Mouse (Mus musculus): ENCODE results near the gene Npas3.

Npas3 gene

GRCm38 (mm10) chr12:53409711-53410110, 161.2 kb downstream of the Npas3 start:
- no peak for DNase-seq (ENCODE audit: extremely low spot score, low spot score)

DNA sequence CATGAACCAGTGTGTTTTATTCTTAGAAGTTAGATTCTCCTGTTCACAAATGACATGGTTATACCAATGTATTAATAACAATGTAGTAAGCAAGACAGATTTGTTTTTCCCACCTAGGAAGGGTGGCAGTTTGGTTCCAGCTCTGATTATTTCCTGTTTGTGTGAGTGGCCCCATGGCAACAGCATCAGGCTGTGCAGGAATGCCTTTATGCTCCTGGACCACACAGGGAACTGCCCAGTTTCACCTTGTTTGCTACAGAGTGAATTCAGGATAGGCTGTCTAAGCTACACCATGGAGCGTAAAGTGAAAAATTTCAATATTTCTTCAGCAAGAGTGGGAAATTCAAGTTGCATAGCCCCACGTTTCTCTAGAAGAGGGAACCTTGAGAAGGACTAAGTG, 162.2 kb downstream of the Npas3 start:
- DNase-seq (ENCODE audit: extremely low spot score, low spot score) = no peak

DNA sequence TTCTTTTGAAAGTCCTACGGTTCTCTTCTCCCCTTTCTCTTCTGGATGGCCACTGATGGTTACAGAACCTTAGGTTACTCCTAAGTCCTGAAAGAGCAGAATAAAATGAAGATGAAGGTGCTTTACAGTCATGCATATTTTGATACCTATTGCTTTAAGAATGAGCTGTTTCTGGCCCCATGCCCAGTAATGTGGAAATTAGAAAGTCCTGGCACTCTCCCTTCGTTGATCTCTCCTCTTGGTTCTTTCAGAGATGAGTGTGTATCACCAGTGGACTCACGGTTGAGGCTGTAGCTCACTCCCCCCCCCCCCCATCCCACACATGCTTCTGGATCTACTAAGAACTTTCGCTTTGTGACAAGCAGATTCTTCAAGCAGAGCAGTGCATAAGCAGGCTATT, 167.6 kb downstream of the Npas3 start:
- DNase-seq (ENCODE audit: extremely low spot score, low spot score) = no peak

DNA sequence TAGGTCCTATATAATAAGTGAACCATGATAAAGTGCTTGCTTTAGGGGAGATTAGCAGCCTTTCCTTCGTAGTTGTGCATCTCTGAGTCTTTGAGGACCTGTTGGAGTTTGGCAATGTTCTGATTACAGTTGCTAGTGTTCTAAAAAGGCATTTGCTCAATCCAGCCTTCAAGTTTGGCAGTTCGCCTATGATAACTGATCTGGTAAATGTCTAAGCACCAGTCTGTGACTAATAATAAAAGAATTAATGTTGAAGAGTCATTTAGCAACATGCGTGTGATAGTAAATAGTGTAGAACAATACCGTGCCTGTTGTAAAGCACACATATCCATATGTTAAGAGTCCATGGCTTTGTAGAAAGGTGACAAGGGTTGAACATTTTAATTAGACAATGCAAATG, 173.2 kb downstream of the Npas3 start:
- DNase-seq (ENCODE audit: extremely low spot score, low spot score) = no peak

DNA sequence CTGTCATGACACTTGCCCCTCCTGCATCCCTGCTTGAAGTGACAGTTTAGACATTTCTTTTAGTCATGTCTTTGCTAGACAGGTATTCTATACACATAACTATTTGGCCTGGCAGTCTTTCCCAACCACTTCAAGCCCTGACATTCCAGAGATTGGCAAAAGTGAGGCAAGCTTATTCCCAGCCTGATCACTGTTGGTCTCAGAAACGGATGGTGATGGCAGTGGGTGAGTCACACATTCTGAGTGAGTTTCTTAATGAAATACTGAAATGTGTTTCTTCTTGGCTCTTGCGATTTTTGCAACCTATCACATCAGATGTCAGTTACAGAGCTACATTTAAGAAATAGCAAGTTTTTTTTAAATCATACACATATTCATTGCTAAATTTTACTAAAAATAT, 175.2 kb downstream of the Npas3 start:
- no peak for DNase-seq (ENCODE audit: extremely low spot score, low spot score)

- no peak for DNase-seq (ENCODE audit: extremely low spot score, low spot score)
Measured at GRCm38 (mm10) chr12:53426006-53426405, 177.5 kb downstream of the Npas3 start.

DNA sequence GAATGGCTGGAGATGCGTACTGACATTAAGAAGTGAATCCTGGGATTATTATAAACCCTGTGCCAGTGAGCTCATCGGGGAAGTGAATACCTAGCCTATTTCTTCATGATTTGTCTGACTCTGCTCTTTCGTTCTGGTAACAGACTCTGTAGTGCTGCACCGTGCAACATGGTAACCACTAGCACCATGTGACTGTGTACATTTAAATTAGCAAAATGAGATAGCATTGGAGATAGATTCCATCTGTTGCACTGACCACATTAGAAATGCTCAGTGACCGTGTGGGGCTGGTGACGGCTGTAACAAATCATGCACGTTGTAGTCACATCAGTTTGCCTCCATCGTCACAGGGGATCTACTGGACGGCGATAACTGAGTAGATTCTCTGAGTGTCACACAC, 178.7 kb downstream of the Npas3 start:
- DNase-seq (ENCODE audit: extremely low spot score, low spot score) = no peak

GRCm38 (mm10) chr12:53442029-53442428, 193.6 kb downstream of the Npas3 start:
- DNase-seq (ENCODE audit: extremely low spot score, low spot score) = no peak

DNA sequence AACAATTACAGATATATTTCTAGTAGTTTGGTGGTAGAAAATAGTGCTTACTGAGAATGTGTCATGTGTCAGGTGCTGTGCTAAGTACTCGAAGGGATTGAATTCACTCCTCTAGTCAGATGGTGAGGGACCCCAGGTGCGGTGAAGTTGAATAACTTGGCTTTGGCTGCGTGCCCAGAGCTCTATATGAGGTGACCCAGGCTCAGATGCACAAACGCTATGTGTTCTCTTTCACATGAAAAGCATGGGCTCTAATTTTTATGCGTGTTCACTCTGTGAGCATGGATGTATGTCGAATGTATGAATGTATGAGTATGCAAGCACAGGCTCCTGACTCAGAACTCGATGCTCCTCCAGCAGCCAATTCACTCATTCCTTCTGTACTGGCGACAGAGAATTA, 199.0 kb downstream of the Npas3 start:
- no peak for DNase-seq (ENCODE audit: extremely low spot score, low spot score)

- DNase-seq (ENCODE audit: extremely low spot score, low spot score) = no peak
Measured at GRCm38 (mm10) chr12:53448040-53448439, 199.6 kb downstream of the Npas3 start.

- no peak for DNase-seq (ENCODE audit: extremely low spot score, low spot score)
Measured at GRCm38 (mm10) chr12:53467549-53467948, 219.1 kb downstream of the Npas3 start.

GRCm38 (mm10) chr12:53474486-53474885, 226.0 kb downstream of the Npas3 start:
- no peak for DNase-seq (ENCODE audit: extremely low spot score, low spot score)

GRCm38 (mm10) chr12:53484924-53485323, 236.4 kb downstream of the Npas3 start:
- no peak for DNase-seq (ENCODE audit: extremely low spot score, low spot score)

- no peak for DNase-seq (ENCODE audit: extremely low spot score, low spot score)
Measured at GRCm38 (mm10) chr12:53496386-53496785, 247.9 kb downstream of the Npas3 start.

GRCm38 (mm10) chr12:53514885-53515284, 266.4 kb downstream of the Npas3 start:
- DNase-seq (ENCODE audit: extremely low spot score, low spot score) = no peak

GRCm38 (mm10) chr12:53519556-53519955, 271.1 kb downstream of the Npas3 start:
- no peak for DNase-seq (ENCODE audit: extremely low spot score, low spot score)

DNA sequence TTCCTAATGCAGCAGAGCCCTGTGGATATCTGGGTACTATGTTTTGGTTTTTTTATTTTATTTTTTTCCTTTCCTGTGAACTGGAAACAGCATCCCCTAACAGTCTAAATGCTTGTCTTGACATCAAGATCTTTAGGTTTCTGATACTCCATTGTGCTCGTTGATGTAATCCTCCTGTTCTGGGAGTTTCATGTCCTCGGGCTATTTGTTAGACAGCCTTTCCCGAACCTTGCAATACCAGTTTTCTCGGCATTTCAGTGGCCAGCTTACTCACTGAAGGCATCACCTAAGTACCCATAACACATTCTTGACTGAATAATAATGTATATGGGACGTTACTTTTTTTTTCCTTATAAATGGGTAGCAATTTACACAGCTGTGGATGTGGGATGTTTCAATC, 274.2 kb downstream of the Npas3 start:
- DNase-seq (ENCODE audit: extremely low spot score, low spot score) = no peak

GRCm38 (mm10) chr12:53527046-53527445, 278.6 kb downstream of the Npas3 start:
- DNase-seq (ENCODE audit: extremely low spot score, low spot score) = no peak

- DNase-seq (ENCODE audit: extremely low spot score, low spot score) = no peak
Measured at GRCm38 (mm10) chr12:53529345-53529744, 280.9 kb downstream of the Npas3 start.

DNA sequence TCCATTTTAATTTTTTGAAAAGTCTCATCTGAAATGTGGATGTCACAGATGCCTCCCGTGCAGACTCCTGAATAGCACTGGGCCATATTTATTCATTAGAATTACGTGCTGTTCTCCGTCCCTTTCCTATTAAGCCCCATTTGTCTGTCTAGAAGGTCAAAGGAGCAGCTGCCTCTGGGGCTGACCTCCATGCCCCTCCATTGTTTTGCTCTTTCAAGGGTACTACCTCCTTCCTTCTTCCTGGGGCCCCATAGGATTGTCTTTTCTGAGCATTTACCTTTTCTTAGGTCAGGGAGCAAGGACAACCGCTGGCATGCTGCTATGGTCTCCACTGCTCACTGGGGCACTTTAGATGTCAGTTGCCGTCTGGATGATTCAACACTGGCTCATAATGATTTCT, 288.3 kb downstream of the Npas3 start:
- peak; percentile 28 for DNase-seq (ENCODE audit: extremely low spot score, low spot score)

GRCm38 (mm10) chr12:53556359-53556758, 307.9 kb downstream of the Npas3 start:
- DNase-seq (ENCODE audit: extremely low spot score, low spot score) = no peak

DNA sequence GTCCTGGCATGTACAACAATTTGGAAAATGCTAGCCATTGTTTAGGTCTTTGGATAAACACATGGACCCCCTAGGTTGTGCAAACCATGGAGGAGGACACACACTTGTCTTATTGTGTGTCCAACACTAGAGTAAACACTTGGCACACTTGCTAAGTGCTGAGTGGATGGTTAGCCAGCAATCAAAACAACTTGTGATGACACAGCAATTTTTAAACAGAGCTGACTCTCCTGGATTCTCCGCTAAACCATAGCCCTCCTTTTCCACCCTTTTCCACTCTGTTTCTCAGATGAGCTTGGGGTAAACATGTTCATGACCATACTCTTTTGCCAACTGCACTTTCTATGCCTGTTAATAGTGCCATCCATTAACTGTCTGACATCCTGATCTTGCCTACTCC, 309.8 kb downstream of the Npas3 start:
- no peak for DNase-seq (ENCODE audit: extremely low spot score, low spot score)

- no peak for DNase-seq (ENCODE audit: extremely low spot score, low spot score)
Measured at GRCm38 (mm10) chr12:53566712-53567387, 318.4 kb downstream of the Npas3 start.

DNA sequence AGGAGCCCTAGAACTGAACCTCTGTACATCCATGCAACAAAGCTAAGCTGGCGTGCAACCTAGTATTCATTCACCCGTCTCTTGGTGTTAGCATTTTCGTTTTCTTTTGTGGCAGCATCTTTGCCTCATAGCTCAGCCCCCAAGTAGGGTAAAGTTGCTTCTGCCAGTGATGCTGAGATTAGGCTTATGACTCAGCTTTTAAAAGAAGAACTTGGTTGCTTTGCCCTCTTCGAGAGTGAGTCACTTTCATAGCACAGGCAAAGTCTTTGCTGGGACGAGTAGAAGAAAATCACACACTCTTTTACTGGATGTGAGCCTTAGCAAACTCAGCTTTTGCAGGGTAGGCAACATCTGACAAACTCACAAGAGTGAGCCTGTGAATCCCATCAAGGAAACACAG, 332.7 kb downstream of the Npas3 start:
- DNase-seq (ENCODE audit: extremely low spot score, low spot score) = no peak
